Mouse (Mus musculus): Measurements from ENCODE around the gene Mcu. TPM values are rescaled to one million over a fixed set of nuclear protein-coding genes. Genes with fewer than 3 reads are reported as not detected.

The Mcu gene
- polyA plus RNA-seq, 1 experiment from 2014 or later: 19.5 TPM

- no peaks in the 10 kb centered on the region for H3K9me3 ChIP-seq
- 57% methylated on average over 8 of the region's 8 CpGs for WGBS
- H3K4me2 ChIP-seq (replicated peaks): no peak overlapping the region
- no peak overlapping the region for H3K4me3 ChIP-seq (replicated peaks)
- no peak for ATAC-seq
- H3K27ac ChIP-seq: no peak overlapping the region
- H3K36me3 ChIP-seq: no peaks in the 10 kb centered on the region
- no peaks in the 10 kb centered on the region for H3K27me3 ChIP-seq
- H3K9ac ChIP-seq (replicated peaks): no peak overlapping the region
- H3K4me1 ChIP-seq (replicated peaks): peaks cover 9% of the 10 kb centered on the region
Measured at GRCm38 (mm10) chr10:59523826-59524331, 92.6 kb downstream of the Mcu start.

GRCm38 (mm10) chr10:59520701-59521100 lies 95.8 kb downstream of the Mcu start:
- peaks cover 9% of the 10 kb centered on the region for H3K4me1 ChIP-seq (replicated peaks)
- no peak overlapping the region for H3K9ac ChIP-seq (replicated peaks)
- no peak overlapping the region for H3K4me2 ChIP-seq (replicated peaks)
- H3K4me3 ChIP-seq (replicated peaks): no peak overlapping the region
- no peak for ATAC-seq
- WGBS: 94% methylated on average over 2 of the region's 2 CpGs
- no peaks in the 10 kb centered on the region for H3K27me3 ChIP-seq
- no peaks in the 10 kb centered on the region for H3K36me3 ChIP-seq
- H3K27ac ChIP-seq: no peak overlapping the region
- H3K9me3 ChIP-seq: no peaks in the 10 kb centered on the region

DNA sequence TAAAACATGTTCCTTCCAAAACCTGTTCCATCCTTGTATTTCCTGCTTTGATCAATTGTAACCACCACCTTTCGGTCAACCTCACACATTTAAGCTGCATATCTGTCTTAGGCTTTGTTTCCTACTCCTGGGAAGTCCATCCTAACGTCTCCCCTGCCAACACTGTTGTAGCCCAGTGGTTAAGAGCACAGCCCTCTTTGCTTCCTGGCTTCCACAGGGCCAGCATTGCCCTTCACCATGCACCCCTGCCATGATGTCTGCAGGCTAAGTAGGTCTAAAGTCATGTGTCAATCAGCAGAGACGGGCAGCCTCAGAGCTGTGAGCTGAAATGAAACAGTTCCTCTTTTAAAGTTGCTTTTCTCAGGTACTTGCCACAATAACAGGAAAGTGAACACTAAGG lies 97.1 kb downstream of the Mcu start:
- peaks cover 12% of the 10 kb centered on the region for H3K4me1 ChIP-seq (replicated peaks)
- 85% methylated on average over 3 of the region's 3 CpGs for WGBS
- no peaks in the 10 kb centered on the region for H3K9me3 ChIP-seq
- no peaks in the 10 kb centered on the region for H3K27me3 ChIP-seq
- no peak for ATAC-seq
- no peak overlapping the region for H3K4me3 ChIP-seq (replicated peaks)
- no peak overlapping the region for H3K4me2 ChIP-seq (replicated peaks)
- H3K9ac ChIP-seq (replicated peaks): no peak overlapping the region
- H3K36me3 ChIP-seq: no peaks in the 10 kb centered on the region
- no peak overlapping the region for H3K27ac ChIP-seq

DNA sequence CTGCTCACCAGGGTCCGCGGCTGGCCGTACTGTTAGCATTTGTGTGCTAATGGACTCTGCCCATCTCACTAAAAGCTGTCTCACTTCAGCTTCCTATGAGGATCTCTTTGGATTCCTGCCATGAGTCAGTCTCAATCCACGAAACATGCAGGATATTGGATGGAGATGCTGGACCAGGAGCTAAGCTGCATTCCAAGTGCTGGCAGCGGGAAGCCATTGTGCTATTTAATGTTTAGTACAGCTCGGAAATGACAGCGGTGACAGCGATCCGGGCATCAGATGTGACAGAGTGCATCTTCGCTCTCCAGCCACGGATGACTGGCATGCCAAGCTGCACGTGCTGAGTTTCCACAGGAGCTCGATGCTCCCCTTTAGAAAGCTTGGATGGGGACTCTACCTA lies 99.3 kb downstream of the Mcu start:
- no peak for ATAC-seq
- Histone ChIP-seq H3K27ac (no peak overlapping the region), H3K27me3 (no peaks in the 10 kb centered on the region), H3K9ac (replicated peaks) (no peak overlapping the region), H3K4me2 (replicated peaks) (no peak overlapping the region), H3K9me3 (no peaks in the 10 kb centered on the region), H3K4me1 (replicated peaks) (peaks cover 13% of the 10 kb centered on the region), H3K4me3 (replicated peaks) (no peak overlapping the region), H3K36me3 (no peaks in the 10 kb centered on the region)
- 88% methylated on average over 13 of the region's 13 CpGs for WGBS

DNA sequence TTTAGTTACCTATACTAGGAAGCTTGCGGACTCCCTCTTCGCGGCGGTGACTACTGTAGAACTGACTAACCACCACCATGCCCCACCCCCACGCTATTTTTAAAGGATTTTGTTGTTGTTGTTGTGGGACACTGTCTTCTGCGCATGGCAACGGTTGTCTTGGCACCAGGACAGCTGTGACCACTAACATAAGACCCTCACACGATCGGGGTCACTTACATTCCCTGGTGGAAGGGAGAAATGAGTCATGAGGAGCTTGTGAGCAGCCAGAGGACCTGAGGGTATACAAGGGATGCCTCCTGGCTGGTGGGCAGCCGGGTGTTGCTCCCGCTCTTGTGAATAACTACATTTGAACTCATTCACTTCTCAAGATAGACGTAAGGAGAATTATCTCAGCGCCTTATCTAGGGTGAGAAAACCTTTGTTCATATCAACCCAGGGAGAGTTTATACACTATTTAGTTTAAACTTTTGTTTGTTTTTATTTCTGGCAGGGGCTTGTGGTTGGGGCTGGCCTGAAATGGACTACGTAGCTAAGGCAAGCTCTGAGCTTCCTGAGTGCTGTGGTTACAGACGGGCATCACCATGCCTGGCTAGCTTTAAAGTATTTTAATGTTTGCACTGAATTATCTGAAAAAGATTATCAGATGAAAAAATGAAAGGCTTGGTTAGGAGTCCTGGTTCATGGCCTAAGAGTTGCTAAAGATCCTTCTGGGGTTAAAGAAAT lies 101.6 kb downstream of the Mcu start:
- Histone ChIP-seq H3K27ac (no peak overlapping the region), H3K27me3 (no peaks in the 10 kb centered on the region), H3K4me1 (replicated peaks) (peaks cover 24% of the 10 kb centered on the region), H3K4me3 (replicated peaks) (no peak overlapping the region), H3K9me3 (no peaks in the 10 kb centered on the region), H3K36me3 (no peaks in the 10 kb centered on the region), H3K4me2 (replicated peaks) (no peak overlapping the region), H3K9ac (replicated peaks) (no peak overlapping the region)
- WGBS: 87% methylated on average over 15 of the region's 15 CpGs
- ATAC-seq: no peak

- no peaks in the 10 kb centered on the region for H3K9me3 ChIP-seq
- WGBS: 89% methylated on average over 9 of the region's 9 CpGs
- H3K27ac ChIP-seq: no peak overlapping the region
- ATAC-seq: no peak
- H3K4me2 ChIP-seq (replicated peaks): no peak overlapping the region
- H3K9ac ChIP-seq (replicated peaks): no peak overlapping the region
- no peaks in the 10 kb centered on the region for H3K36me3 ChIP-seq
- peaks cover 24% of the 10 kb centered on the region for H3K4me1 ChIP-seq (replicated peaks)
- no peaks in the 10 kb centered on the region for H3K27me3 ChIP-seq
- H3K4me3 ChIP-seq (replicated peaks): no peak overlapping the region
Measured at GRCm38 (mm10) chr10:59512173-59512572, 104.3 kb downstream of the Mcu start.

GRCm38 (mm10) chr10:59511427-59511963 lies 105.0 kb downstream of the Mcu start:
- no peak overlapping the region for H3K9ac ChIP-seq (replicated peaks)
- no peaks in the 10 kb centered on the region for H3K27me3 ChIP-seq
- H3K4me2 ChIP-seq (replicated peaks): no peak overlapping the region
- WGBS: 53% methylated on average over 14 of the region's 14 CpGs
- no peak for ATAC-seq
- H3K4me3 ChIP-seq (replicated peaks): no peak overlapping the region
- no peak overlapping the region for H3K27ac ChIP-seq
- no peaks in the 10 kb centered on the region for H3K36me3 ChIP-seq
- H3K4me1 ChIP-seq (replicated peaks): peaks cover 24% of the 10 kb centered on the region
- H3K9me3 ChIP-seq: no peaks in the 10 kb centered on the region

GRCm38 (mm10) chr10:59510713-59511426 lies 105.6 kb downstream of the Mcu start:
- H3K36me3 ChIP-seq: no peaks in the 10 kb centered on the region
- no peak for ATAC-seq
- no peak overlapping the region for H3K9ac ChIP-seq (replicated peaks)
- peaks cover 24% of the 10 kb centered on the region for H3K4me1 ChIP-seq (replicated peaks)
- no peak overlapping the region for H3K27ac ChIP-seq
- no peaks in the 10 kb centered on the region for H3K27me3 ChIP-seq
- WGBS: 84% methylated on average over 14 of the region's 14 CpGs
- no peak overlapping the region for H3K4me3 ChIP-seq (replicated peaks)
- H3K9me3 ChIP-seq: no peaks in the 10 kb centered on the region
- no peak overlapping the region for H3K4me2 ChIP-seq (replicated peaks)

DNA sequence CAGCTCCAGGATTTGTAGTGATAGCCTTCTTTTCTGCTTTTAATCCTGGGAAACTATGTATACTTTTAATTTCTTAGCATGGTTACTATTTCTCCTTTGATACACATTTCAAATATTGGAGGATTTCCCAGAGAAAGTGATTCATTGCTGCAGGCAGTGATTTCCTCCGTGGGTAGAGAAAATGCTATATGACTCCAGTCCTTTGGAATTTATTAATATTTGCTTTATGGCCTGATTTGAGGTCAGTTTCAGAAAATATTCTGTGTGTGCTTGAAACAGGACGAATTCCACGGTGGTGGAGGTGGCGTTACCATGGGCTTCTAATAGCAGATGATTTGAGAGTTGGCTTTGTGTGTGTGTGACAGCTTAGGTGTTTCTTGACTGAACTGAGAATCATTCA lies 107.3 kb downstream of the Mcu start:
- no peak overlapping the region for H3K4me3 ChIP-seq (replicated peaks)
- WGBS: 83% methylated on average over 4 of the region's 4 CpGs

GRCm38 (mm10) chr10:59506711-59507110 lies 109.8 kb downstream of the Mcu start:
- Histone ChIP-seq H3K4me1 (replicated peaks) (peaks cover 18% of the 10 kb centered on the region), H3K4me2 (replicated peaks) (no peak overlapping the region), H3K4me3 (replicated peaks) (no peak overlapping the region), H3K27me3 (no peaks in the 10 kb centered on the region), H3K36me3 (no peaks in the 10 kb centered on the region), H3K27ac (no peak overlapping the region), H3K9ac (replicated peaks) (no peak overlapping the region), H3K9me3 (no peaks in the 10 kb centered on the region)
- WGBS: 85% methylated on average over 5 of the region's 5 CpGs
- no peak for ATAC-seq

More for the DNA sequence above, 107.3 kb downstream of the Mcu start:
- no peaks in the 10 kb centered on the region for H3K9me3 ChIP-seq
- H3K36me3 ChIP-seq: no peaks in the 10 kb centered on the region
- no peak overlapping the region for H3K9ac ChIP-seq (replicated peaks)
- peaks cover 23% of the 10 kb centered on the region for H3K4me1 ChIP-seq (replicated peaks)
- ATAC-seq: no peak
- no peak overlapping the region for H3K27ac ChIP-seq
- H3K4me2 ChIP-seq (replicated peaks): no peak overlapping the region
- H3K27me3 ChIP-seq: no peaks in the 10 kb centered on the region

DNA sequence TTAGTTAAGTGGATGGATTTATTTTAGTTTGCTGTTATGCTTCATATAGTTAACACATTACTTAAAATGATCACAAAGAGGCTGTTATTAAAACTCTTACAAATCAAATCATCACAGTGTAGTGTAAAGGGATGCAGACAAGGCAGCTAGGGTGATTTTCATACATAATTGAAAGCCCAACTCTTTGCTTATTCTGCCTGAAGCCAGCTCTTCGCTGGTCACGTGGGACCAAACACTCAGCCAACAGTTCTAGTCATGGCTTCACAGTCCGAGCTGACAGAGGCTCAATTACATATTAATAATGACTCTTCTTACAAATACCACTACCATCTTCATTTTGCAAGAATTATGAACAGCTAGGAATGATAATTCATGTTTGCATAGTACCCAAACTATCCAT lies 112.2 kb downstream of the Mcu start:
- H3K9ac ChIP-seq (replicated peaks): no peak overlapping the region
- no peak overlapping the region for H3K27ac ChIP-seq
- no peak overlapping the region for H3K4me3 ChIP-seq (replicated peaks)
- H3K4me2 ChIP-seq (replicated peaks): no peak overlapping the region
- WGBS: 55% methylated on average over 3 of the region's 3 CpGs
- H3K36me3 ChIP-seq: no peaks in the 10 kb centered on the region
- ATAC-seq: peak; percentile 82
- H3K9me3 ChIP-seq: no peaks in the 10 kb centered on the region
- peaks cover 11% of the 10 kb centered on the region for H3K4me1 ChIP-seq (replicated peaks)
- no peaks in the 10 kb centered on the region for H3K27me3 ChIP-seq

GRCm38 (mm10) chr10:59503433-59504210 lies 112.9 kb downstream of the Mcu start:
- H3K4me2 ChIP-seq (replicated peaks): peak overlapping the region; percentile 44
- H3K4me3 ChIP-seq (replicated peaks): no peak overlapping the region; the same call in 1 of the 2 replicates
- ATAC-seq: peak; percentile 81
- H3K27ac ChIP-seq: no peak overlapping the region
- WGBS: 55% methylated on average over 31 of the region's 31 CpGs
- peaks cover 11% of the 10 kb centered on the region for H3K4me1 ChIP-seq (replicated peaks)
- H3K9me3 ChIP-seq: no peaks in the 10 kb centered on the region
- H3K9ac ChIP-seq (replicated peaks): peak overlapping the region; percentile 37; the same call in 1 of the 2 replicates
- H3K36me3 ChIP-seq: no peaks in the 10 kb centered on the region
- no peaks in the 10 kb centered on the region for H3K27me3 ChIP-seq
